Mouse (Mus musculus) limb, embryonic 15.5 days (tissue): ENCODE results near the gene Gm4881. TPM values are rescaled to one million over a fixed set of nuclear protein-coding genes. Genes with fewer than 3 reads are reported as not detected.
"Not testable (repeated sequence)": the region's sequence is repeated elsewhere in the genome, so short reads cannot be mapped to it uniquely, and the experiment has no call there.

ENCODE experiments used
- ATAC-seq: fragments of 200-750 bp; cut with Nextera tagmentation; 2 replicates; pipeline ENCODE4 v1.8.0; 2017; ENCODE audit warnings: low read depth, moderate TSS enrichment; ENCODE audit not compliant: insufficient number of reproducible peaks, low FRiP score, low TSS enrichment
- H3K27ac ChIP-seq: fragments of 300-500 bp; sonication (generic); 2 replicates; pipeline ENCODE4 v1.5.1; 2015; ENCODE audit warnings: moderate library complexity, mild to moderate bottlenecking, inconsistent platforms
- H3K27me3 ChIP-seq: fragments of 300-500 bp; sonication (generic); 2 replicates; pipeline ENCODE4 v1.6.1; 2015; ENCODE audit warnings: inconsistent platforms
- H3K36me3 ChIP-seq: fragments of 300-500 bp; sonication (generic); 2 replicates; pipeline ENCODE4 v1.6.1; 2015; ENCODE audit warnings: inconsistent platforms
- H3K4me1 ChIP-seq: fragments of 300-500 bp; sonication (generic); 2 replicates; pipeline ENCODE4 v1.6.1; 2015; ENCODE audit warnings: inconsistent platforms
- H3K4me2 ChIP-seq: fragments of 300-500 bp; sonication (generic); 2 replicates; pipeline ENCODE4 v1.6.1; 2015; ENCODE audit warnings: mild to moderate bottlenecking, inconsistent platforms
- H3K4me3 ChIP-seq: fragments of 300-500 bp; sonication (generic); 2 replicates; pipeline ENCODE4 v1.5.1; 2015; ENCODE audit warnings: mild to moderate bottlenecking, inconsistent platforms
- H3K9ac ChIP-seq: fragments of 300-500 bp; sonication (generic); 2 replicates; pipeline ENCODE4 v1.6.1; 2015; ENCODE audit warnings: inconsistent platforms
- H3K9me3 ChIP-seq: fragments of 300-500 bp; sonication (generic); 2 replicates; pipeline ENCODE4 v1.6.1; 2016; ENCODE audit warnings: inconsistent platforms
- WGBS: fragments of 180-500 bp; shearing (Covaris S2); methylation state at CpG from one replicate; pipeline ENCODE4 v1.1.7; 2015; 5-methylcytosine and 5-hydroxymethylcytosine counted together
- polyA plus RNA-seq: library from polyadenylated mRNA; unstranded; fragments of >200 nt; fragmentation: Nextera tagmentation; extraction: Ambion mirVana; gene quantifications from 2 replicates; pipeline ENCODE4 v1.2.1, GENCODE M21; 2015

Gm4881 gene
- polyA plus RNA-seq, 1 experiment from 2014 or later = not detected

GRCm38 (mm10) chr7:24904936-24905335 lies 39.4 kb downstream of the Gm4881 start:
- WGBS = 13% methylated on average over 3 of the region's 3 CpGs
- peaks cover 53% of the 10 kb centered on the region for H3K4me1 ChIP-seq
- H3K27ac ChIP-seq = peak overlapping the region; percentile 84

GRCm38 (mm10) chr7:24904070-24904483 lies 40.2 kb downstream of the Gm4881 start:
- H3K27ac ChIP-seq = peak overlapping the region; percentile 91
- peak overlapping the region; percentile 61 for H3K9ac ChIP-seq
- peaks cover 53% of the 10 kb centered on the region for H3K4me1 ChIP-seq
- H3K4me3 ChIP-seq = peak overlapping the region; percentile 80
- H3K27me3 ChIP-seq = no peaks in the 10 kb centered on the region
- H3K36me3 ChIP-seq = peaks cover 12% of the 10 kb centered on the region; the same call in 1 of the 2 replicates
- H3K9me3 ChIP-seq = no peaks in the 10 kb centered on the region
- peak overlapping the region; percentile 67 for H3K4me2 ChIP-seq
- ATAC-seq = peak; percentile 93
- under 1% methylated on average over 30 of the region's 30 CpGs for WGBS

More at GRCm38 (mm10) chr7:24904936-24905335, 39.4 kb downstream of the Gm4881 start:
- Histone ChIP-seq H3K27me3 (no peaks in the 10 kb centered on the region), H3K4me2 (peak overlapping the region; percentile 67), H3K36me3 (peaks cover 18% of the 10 kb centered on the region; the same call in 1 of the 2 replicates), H3K9ac (peak overlapping the region; percentile 61), H3K4me3 (peak overlapping the region; percentile 80), H3K9me3 (no peaks in the 10 kb centered on the region)
- ATAC-seq = no peak

DNA sequence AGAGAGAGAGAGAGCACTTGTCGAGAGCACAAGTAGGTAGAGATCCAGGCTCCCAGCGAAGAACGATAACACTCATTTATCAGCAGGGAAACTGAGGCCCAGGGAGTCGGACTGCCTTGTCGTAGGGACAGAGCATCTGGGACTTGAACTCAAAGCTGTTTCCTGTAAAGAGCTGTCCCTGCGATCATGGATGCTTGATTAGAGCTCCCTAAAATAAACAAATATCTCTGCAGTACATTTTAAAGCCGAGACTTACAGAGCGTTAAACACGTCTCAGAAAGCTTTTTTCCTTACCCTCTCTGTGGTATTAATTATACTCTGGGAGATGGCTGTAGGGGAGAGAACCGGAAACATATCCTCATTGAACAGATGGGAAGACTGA lies 40.9 kb downstream of the Gm4881 start:
- peak overlapping the region; percentile 67 for H3K4me2 ChIP-seq
- ATAC-seq = no peak
- no peak overlapping the region; the same call in 1 of the 2 replicates for H3K9ac ChIP-seq
- WGBS = 26% methylated on average over 10 of the region's 10 CpGs
- H3K27ac ChIP-seq = peak overlapping the region; percentile 91
- H3K4me1 ChIP-seq = peaks cover 51% of the 10 kb centered on the region
- no peaks in the 10 kb centered on the region for H3K27me3 ChIP-seq
- no peaks in the 10 kb centered on the region for H3K9me3 ChIP-seq
- peaks cover 5% of the 10 kb centered on the region; the same call in 1 of the 2 replicates for H3K36me3 ChIP-seq
- peak overlapping the region; percentile 80 for H3K4me3 ChIP-seq

DNA sequence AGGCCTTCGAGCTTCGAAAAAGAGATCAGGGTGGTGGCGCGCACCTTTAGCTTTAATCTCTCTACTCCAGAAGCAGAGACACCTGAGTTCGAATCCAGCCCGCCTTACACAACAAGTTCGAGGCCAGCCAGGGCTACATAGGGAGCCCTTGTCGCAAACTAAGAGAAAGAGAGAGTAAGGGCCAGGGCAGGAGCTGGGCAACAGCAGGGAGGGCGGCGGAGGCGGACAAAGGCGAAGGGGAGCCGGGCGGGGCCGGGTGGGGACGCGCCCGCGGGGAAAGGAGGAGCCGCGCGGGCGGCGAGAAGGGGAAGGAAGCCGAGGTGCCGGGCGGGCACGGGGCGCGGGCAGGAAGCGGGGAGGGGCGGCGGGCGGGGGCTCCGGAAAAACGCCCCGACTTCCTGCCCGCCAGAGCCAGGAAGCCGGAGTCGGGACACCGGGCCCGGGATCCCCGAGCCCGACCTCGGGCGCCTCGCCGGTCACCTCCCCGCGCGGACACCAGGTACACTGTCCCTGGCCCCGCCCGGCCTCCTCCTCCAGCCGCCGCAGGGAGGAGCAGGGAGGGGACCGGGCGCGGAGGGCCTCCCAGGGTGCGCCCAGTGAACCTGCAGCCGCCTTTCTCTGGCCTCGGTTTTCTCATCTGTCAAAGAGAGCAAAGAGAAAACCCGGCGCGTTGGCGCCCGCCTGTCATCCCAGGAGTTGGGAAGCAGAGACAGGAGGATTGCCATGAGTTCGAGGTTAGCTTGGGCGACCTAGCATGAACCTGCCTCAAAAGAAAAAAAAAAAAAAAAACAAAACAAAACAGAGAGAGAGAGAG lies 41.5 kb downstream of the Gm4881 start, which contains the start of gene Arhgef1:
Gene Arhgef1, plus strand, starts transcription at position 283 of the 814 bp plus-strand sequence.
- H3K27me3 ChIP-seq = no peaks in the 10 kb centered on the region
- peaks cover 48% of the 10 kb centered on the region for H3K4me1 ChIP-seq
- peak within 1 kb of the TSS; percentile 91 for H3K27ac ChIP-seq
- no peak for ATAC-seq
- no peaks in the 10 kb centered on the region for H3K9me3 ChIP-seq
- H3K36me3 ChIP-seq = no peaks in the 10 kb centered on the region
- peak within 1 kb of the TSS; percentile 79 for H3K9ac ChIP-seq
- peak within 1 kb of the TSS; percentile 80 for H3K4me3 ChIP-seq
- 9% methylated on average over 37 of the region's 68 CpGs for WGBS
- peak within 1 kb of the TSS; percentile 67 for H3K4me2 ChIP-seq

DNA sequence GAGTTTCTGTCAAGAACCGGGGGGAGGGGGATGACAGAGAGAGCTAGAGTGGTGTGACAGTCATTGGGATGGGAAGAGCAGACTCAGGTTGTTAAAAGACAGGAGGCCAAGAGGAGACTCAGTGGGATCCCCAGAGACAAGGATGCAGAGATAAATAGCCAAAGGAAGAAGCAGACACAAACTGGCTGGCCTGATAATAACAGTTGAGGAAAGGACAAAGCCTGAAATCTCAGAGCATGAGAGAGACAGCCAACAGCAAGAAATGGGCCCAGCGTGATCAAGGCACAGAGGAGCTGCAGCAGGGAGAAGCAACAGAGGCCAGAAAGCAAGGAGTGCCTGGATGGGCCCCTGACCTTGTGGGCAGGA lies 42.0 kb downstream of the Gm4881 start:
- peak overlapping the region; percentile 79 for H3K9ac ChIP-seq
- no peaks in the 10 kb centered on the region for H3K36me3 ChIP-seq
- ATAC-seq = no peak
- peak overlapping the region; percentile 91 for H3K27ac ChIP-seq
- peak overlapping the region; percentile 67 for H3K4me2 ChIP-seq
- no peaks in the 10 kb centered on the region for H3K9me3 ChIP-seq
- H3K27me3 ChIP-seq = no peaks in the 10 kb centered on the region
- peak overlapping the region; percentile 80 for H3K4me3 ChIP-seq
- peaks cover 42% of the 10 kb centered on the region for H3K4me1 ChIP-seq
- 46% methylated on average over 2 of the region's 2 CpGs for WGBS

GRCm38 (mm10) chr7:24901842-24902241 lies 42.5 kb downstream of the Gm4881 start:
- H3K4me2 ChIP-seq = 0 out of 2 replicates have a peak overlapping the region, but pooled peaks have one; percentile 67
- peak overlapping the region; percentile 80; the same call in 1 of the 2 replicates for H3K4me3 ChIP-seq
- 46% methylated on average over 1 of the region's 1 CpGs for WGBS
- H3K9me3 ChIP-seq = no peaks in the 10 kb centered on the region
- H3K9ac ChIP-seq = no peak overlapping the region
- ATAC-seq = no peak
- peaks cover 38% of the 10 kb centered on the region for H3K4me1 ChIP-seq
- no peaks in the 10 kb centered on the region for H3K36me3 ChIP-seq
- peak overlapping the region; percentile 91; the same call in 1 of the 2 replicates for H3K27ac ChIP-seq
- H3K27me3 ChIP-seq = no peaks in the 10 kb centered on the region

DNA sequence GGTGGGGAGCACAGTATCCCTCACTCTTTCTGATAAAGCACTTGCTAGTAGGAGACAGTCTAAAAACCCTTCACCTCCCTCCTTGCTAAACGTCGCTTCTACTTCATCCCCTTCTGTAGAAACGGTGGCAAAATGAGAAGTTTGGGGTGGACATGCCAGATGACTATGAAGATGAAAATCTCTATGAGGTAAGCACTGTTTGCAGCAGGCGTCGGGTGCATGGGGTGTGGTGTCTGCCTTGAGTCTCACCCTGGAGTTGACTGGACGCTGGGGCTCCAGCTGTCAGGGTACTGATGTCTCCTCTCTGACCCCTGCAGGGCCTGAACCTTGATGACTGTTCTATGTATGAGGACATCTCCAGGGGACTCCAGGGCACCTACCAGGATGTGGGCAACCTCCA lies 43.2 kb downstream of the Gm4881 start:
- Histone ChIP-seq H3K4me1 (peaks cover 31% of the 10 kb centered on the region), H3K9me3 (no peaks in the 10 kb centered on the region), H3K27me3 (no peaks in the 10 kb centered on the region), H3K9ac (no peak overlapping the region), H3K36me3 (no peaks in the 10 kb centered on the region), H3K27ac (no peak overlapping the region), H3K4me2 (no peak overlapping the region), H3K4me3 (no peak overlapping the region)
- WGBS = 62% methylated on average over 6 of the region's 6 CpGs
- ATAC-seq = no peak

DNA sequence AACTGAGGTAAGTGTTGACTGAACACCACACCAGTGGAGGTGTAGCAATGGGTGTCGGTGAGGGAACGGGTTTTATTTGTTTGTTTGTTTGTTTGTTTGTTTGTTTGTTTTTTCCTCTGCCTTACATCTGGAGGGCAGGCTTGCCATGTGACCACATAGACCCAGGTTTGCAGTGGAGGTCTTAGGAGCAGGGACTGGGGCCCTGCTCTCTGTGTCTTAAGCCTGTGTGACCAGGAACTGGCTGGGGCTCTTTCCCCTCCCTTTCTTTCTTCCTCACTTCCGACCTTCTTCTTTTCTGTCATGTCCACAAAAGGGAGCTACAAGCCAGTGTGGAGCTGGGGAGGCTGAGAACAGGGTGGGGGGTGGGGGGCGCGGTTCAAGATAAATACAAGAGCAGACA lies 46.3 kb downstream of the Gm4881 start:
- Histone ChIP-seq H3K27me3 (no peaks in the 10 kb centered on the region), H3K9me3 (no peaks in the 10 kb centered on the region), H3K27ac (no peak overlapping the region), H3K4me1 (peaks cover 8% of the 10 kb centered on the region), H3K36me3 (no peaks in the 10 kb centered on the region), H3K4me2 (no peak overlapping the region), H3K9ac (no peak overlapping the region), H3K4me3 (no peak overlapping the region)
- no peak for ATAC-seq
- 71% methylated on average over 5 of the region's 5 CpGs for WGBS

- Histone ChIP-seq H3K9me3 (no peaks in the 10 kb centered on the region), H3K4me3 (no peak within 1 kb of the TSS), H3K27ac (no peak within 1 kb of the TSS), H3K9ac (no peak within 1 kb of the TSS), H3K36me3 (no peaks in the 10 kb centered on the region), H3K4me2 (no peak within 1 kb of the TSS), H3K27me3 (no peaks in the 10 kb centered on the region), H3K4me1 (peaks cover 6% of the 10 kb centered on the region)
- no peak for ATAC-seq
- 54% methylated on average over 12 of the region's 12 CpGs for WGBS
Observed at GRCm38 (mm10) chr7:24897224-24897623, 47.1 kb downstream of the Gm4881 start, which contains the start of gene Cd79a. Cd79a (plus strand) TSS chr7:24897381.

DNA sequence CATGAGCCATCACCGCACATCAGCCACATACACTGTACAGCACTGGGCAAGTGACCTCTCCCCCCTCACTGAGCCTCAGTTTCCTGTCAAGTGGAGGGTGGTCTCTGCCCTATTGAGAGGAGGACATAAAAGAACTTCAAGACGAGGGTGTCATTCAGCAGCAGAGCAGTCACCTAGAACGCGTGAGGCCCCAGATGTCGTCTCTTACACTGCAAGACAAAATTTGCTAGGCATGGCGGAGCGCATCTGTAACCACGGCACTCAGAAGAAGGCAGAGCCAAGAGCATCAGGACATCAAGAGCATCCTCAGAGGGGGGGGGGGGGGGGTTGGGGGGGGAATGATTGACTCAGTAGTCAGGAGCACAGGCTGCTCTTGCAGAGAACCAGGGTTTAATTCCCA lies 48.0 kb downstream of the Gm4881 start:
- no peak for ATAC-seq
- Histone ChIP-seq H3K4me3 (no peak overlapping the region), H3K27me3 (no peaks in the 10 kb centered on the region), H3K9me3 (no peaks in the 10 kb centered on the region), H3K9ac (no peak overlapping the region), H3K4me2 (no peak overlapping the region), H3K27ac (no peak overlapping the region), H3K4me1 (no peaks in the 10 kb centered on the region), H3K36me3 (no peaks in the 10 kb centered on the region; the same call in 1 of the 2 replicates)
- WGBS = 81% methylated on average over 8 of the region's 8 CpGs

GRCm38 (mm10) chr7:24895749-24896148 lies 48.5 kb downstream of the Gm4881 start:
- ATAC-seq, H3K4me3 ChIP-seq, H3K27me3 ChIP-seq, H3K9ac ChIP-seq, H3K36me3 ChIP-seq, H3K4me2 ChIP-seq, H3K4me1 ChIP-seq, H3K27ac ChIP-seq, H3K9me3 ChIP-seq: not testable (repeated sequence)
- 84% methylated on average over 2 of the region's 2 CpGs for WGBS

DNA sequence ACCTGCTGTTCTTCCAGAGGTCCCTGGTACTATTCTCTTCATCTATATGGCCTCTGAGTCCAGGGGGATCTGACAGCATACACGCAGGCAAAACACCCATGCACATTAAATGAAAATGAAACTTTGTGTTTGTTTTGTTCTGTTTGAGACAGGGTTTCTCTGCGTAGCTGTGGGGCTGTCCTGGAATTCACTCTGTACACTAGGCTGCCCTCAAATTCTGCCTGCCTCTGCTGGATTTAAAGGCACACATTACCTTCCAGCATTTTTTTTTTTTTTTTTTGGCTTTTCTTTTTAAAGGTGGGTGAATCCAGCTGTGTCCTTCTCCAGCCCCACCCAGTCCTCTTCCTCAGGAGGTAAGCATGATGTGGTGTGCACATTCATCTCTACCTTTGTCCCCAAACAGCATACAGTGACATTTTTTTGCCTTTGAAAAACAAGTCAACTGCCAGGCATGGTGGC lies 52.1 kb downstream of the Gm4881 start:
- 63% methylated on average over 2 of the region's 2 CpGs for WGBS

More for the DNA sequence above, 52.1 kb downstream of the Gm4881 start:
- H3K9me3 ChIP-seq = no peaks in the 10 kb centered on the region
- H3K9ac ChIP-seq = no peak overlapping the region
- ATAC-seq = no peak
- peaks cover 38% of the 10 kb centered on the region for H3K36me3 ChIP-seq
- H3K4me1 ChIP-seq = peaks cover 10% of the 10 kb centered on the region
- H3K27ac ChIP-seq = no peak overlapping the region
- H3K4me3 ChIP-seq = no peak overlapping the region
- H3K4me2 ChIP-seq = no peak overlapping the region
- no peaks in the 10 kb centered on the region for H3K27me3 ChIP-seq
